Mouse (Mus musculus) limb, embryonic 12.5 days (tissue): ENCODE measurements at regions not wholly inside any gene's neighbourhood (a gene's known extent, or its start where the extent isn't known, plus 50 kb on each side); places are given as distances from the start of the nearest gene placed in this dataset.
"Not testable (repeated sequence)": the region's sequence is repeated elsewhere in the genome, so short reads cannot be mapped to it uniquely, and the experiment has no call there.

Source experiments
- ATAC-seq: fragments of 200-750 bp; cut with Nextera tagmentation; 2 replicates; pipeline ENCODE4 v1.8.0; 2017; ENCODE audit warnings: low read depth, moderate TSS enrichment; ENCODE audit not compliant: insufficient number of reproducible peaks, insufficient read depth, low FRiP score, low TSS enrichment
- H3K27ac ChIP-seq: fragments of 300-500 bp; sonication (generic); 2 replicates; pipeline ENCODE4 v1.5.1; 2016; ENCODE audit warnings: mild to moderate bottlenecking, moderate library complexity
- H3K27me3 ChIP-seq: fragments of 300-500 bp; sonication (generic); 2 replicates; pipeline ENCODE4 v1.6.1; 2016; ENCODE audit warnings: mild to moderate bottlenecking, moderate library complexity
- H3K36me3 ChIP-seq: fragments of 300-500 bp; sonication (generic); 2 replicates; pipeline ENCODE4 v1.6.1; 2016; ENCODE audit warnings: mild to moderate bottlenecking, moderate library complexity
- H3K4me1 ChIP-seq: fragments of 300-500 bp; sonication (generic); replicated peaks from 2 replicates; pipeline ENCODE4 v1.6.1; 2016
- H3K4me2 ChIP-seq: fragments of 300-500 bp; sonication (generic); 2 replicates; pipeline ENCODE4 v1.6.1; 2016; ENCODE audit warnings: mild to moderate bottlenecking, moderate library complexity
- H3K4me3 ChIP-seq: fragments of 300-500 bp; sonication (generic); replicated peaks from 2 replicates; pipeline ENCODE4 v1.5.1; 2016; ENCODE audit warnings: mild to moderate bottlenecking
- H3K9ac ChIP-seq: fragments of 300-500 bp; sonication (generic); replicated peaks from 2 replicates; pipeline ENCODE4 v1.6.1; 2016; ENCODE audit warnings: mild to moderate bottlenecking, moderate library complexity
- H3K9me3 ChIP-seq: fragments of 300-500 bp; sonication (generic); 2 replicates; pipeline ENCODE4 v1.6.1; 2016; ENCODE audit warnings: mild to moderate bottlenecking, moderate library complexity
- WGBS: fragments of 180-500 bp; shearing (Covaris S2); methylation state at CpG from one replicate; pipeline ENCODE4 v1.1.7; 2016; 5-methylcytosine and 5-hydroxymethylcytosine counted together

GRCm38 (mm10) chr7:83459520-83459919, 125.2 kb upstream of the Tmc3 start:
- Histone ChIP-seq H3K4me1 (peaks cover 28% of the 10 kb centered on the region), H3K4me3 (no peak overlapping the region), H3K4me2 (no peak overlapping the region), H3K9me3 (peaks cover 6% of the 10 kb centered on the region; the same call in 1 of the 2 replicates), H3K27ac (peak overlapping the region; percentile 94), H3K36me3 (no peaks in the 10 kb centered on the region), H3K9ac (no peak overlapping the region), H3K27me3 (no peaks in the 10 kb centered on the region)
- WGBS: 6% methylated on average over 3 of the region's 3 CpGs
- 0 out of 2 replicates have a peak, but pooled peaks have one; percentile 59 for ATAC-seq

- ATAC-seq: no peak
- Histone ChIP-seq H3K9ac (no peak overlapping the region), H3K36me3 (no peaks in the 10 kb centered on the region), H3K4me3 (no peak overlapping the region), H3K9me3 (0 out of 2 replicates have a peak, but pooled peaks cover 3% of the 10 kb centered on the region), H3K4me2 (no peak overlapping the region), H3K27ac (no peak overlapping the region), H3K4me1 (peaks cover 4% of the 10 kb centered on the region), H3K27me3 (no peaks in the 10 kb centered on the region)
- 78% methylated on average over 8 of the region's 8 CpGs for WGBS
Measured at GRCm38 (mm10) chr7:83467006-83467405, 117.7 kb upstream of the Tmc3 start.

DNA sequence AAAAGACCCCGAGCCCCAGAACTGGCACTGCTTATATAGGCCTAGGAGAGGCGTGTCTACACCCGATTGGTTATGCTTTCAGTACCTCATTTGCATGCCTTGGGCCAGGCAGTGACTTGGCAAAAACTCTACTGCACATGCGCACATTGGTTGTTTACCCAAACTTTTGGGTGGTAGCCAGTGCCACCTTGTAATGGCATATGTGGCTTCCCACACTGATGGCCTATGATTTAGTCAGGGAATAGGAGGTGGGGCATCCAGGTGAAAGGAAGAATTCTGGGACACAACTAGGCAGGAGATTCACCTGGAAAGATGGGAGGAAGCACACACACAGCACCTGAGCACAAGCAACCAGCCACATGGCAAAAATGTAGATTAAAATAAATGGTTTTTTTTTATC, 114.9 kb upstream of the Tmc3 start:
- not testable (repeated sequence) for H3K27me3 ChIP-seq, H3K9me3 ChIP-seq, H3K36me3 ChIP-seq, H3K4me1 ChIP-seq, H3K27ac ChIP-seq, H3K9ac ChIP-seq, ATAC-seq, H3K4me2 ChIP-seq, H3K4me3 ChIP-seq
- WGBS: 92% methylated on average over 4 of the region's 4 CpGs

GRCm38 (mm10) chr7:83471111-83471510, 113.6 kb upstream of the Tmc3 start:
- 64% methylated on average over 2 of the region's 2 CpGs for WGBS
- Histone ChIP-seq H3K9ac (no peak overlapping the region), H3K36me3 (no peaks in the 10 kb centered on the region), H3K4me1 (peaks cover 20% of the 10 kb centered on the region), H3K27ac (no peak overlapping the region), H3K27me3 (no peaks in the 10 kb centered on the region), H3K4me2 (no peak overlapping the region), H3K9me3 (0 out of 2 replicates have a peak, but pooled peaks cover 3% of the 10 kb centered on the region), H3K4me3 (no peak overlapping the region)
- no peak for ATAC-seq

DNA sequence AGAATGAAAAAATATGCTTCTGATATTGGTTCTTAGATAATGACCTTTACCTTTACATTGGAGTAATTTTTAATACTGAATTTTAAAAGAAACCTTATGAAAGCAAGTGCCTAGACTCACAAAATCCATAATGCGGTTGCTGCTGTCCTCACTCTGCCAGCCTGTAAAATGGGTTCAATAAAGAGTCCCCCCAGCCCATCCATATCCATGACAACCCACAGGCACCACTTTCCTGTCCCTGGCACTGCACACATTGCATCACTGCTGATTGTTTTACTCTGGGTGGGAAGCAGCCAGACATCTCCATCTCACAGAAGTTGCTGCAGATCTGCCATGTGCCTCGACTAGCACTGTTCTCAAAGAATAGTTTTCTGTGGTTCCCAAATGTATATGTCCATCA, 110.3 kb upstream of the Tmc3 start:
- Histone ChIP-seq H3K27me3 (no peaks in the 10 kb centered on the region), H3K27ac (peak overlapping the region; percentile 95), H3K4me2 (no peak overlapping the region), H3K4me1 (peaks cover 49% of the 10 kb centered on the region), H3K9me3 (0 out of 2 replicates have a peak, but pooled peaks cover 3% of the 10 kb centered on the region), H3K36me3 (no peaks in the 10 kb centered on the region), H3K9ac (no peak overlapping the region), H3K4me3 (no peak overlapping the region)
- 91% methylated on average over 2 of the region's 2 CpGs for WGBS
- no peak for ATAC-seq

GRCm38 (mm10) chr7:83474986-83475385, 109.7 kb upstream of the Tmc3 start:
- no peaks in the 10 kb centered on the region for H3K36me3 ChIP-seq
- WGBS: 64% methylated on average over 3 of the region's 3 CpGs
- H3K4me2 ChIP-seq: peak overlapping the region; percentile 22
- ATAC-seq: no peak
- no peak overlapping the region for H3K4me3 ChIP-seq
- H3K4me1 ChIP-seq: peaks cover 49% of the 10 kb centered on the region
- no peak overlapping the region for H3K9ac ChIP-seq
- H3K9me3 ChIP-seq: no peaks in the 10 kb centered on the region
- peak overlapping the region; percentile 95 for H3K27ac ChIP-seq
- no peaks in the 10 kb centered on the region for H3K27me3 ChIP-seq

DNA sequence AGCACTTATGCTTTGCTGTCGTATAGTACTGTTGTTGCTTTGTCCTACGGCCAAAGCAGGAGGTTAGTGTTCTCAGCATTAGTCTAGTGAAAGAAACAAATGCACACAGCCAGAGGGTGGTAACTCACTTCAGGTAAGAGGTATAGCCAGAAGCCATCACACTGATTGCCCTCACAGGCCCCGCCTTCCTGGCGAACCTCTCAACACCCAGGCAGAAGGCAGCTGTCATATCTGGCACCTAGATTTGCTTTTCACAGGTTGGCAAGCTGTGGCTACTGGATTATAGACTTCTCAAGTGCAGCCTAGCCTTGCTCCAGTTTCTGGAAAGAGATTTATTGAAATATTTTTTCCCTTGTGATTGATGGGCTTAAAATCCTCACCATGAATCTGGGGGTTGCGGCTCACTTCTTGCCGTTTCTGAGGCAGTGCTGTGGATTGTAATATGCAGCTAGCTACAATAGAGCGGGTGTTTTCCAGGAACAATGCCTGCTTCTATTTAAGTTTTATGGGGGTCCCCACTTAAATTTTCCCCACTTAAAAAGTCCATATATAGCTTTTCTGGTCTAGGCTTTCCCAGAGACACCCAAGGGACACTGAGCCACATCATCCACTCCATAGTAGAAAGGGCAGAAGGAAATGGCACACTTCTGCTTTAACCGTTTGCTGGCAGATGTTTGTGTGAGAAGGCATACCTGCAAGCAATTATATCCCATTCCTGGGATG, 109.1 kb upstream of the Tmc3 start:
- Histone ChIP-seq H3K27me3 (no peaks in the 10 kb centered on the region), H3K36me3 (no peaks in the 10 kb centered on the region), H3K9me3 (no peaks in the 10 kb centered on the region), H3K4me3 (no peak overlapping the region), H3K9ac (no peak overlapping the region), H3K4me2 (peak overlapping the region; percentile 22), H3K4me1 (peaks cover 49% of the 10 kb centered on the region), H3K27ac (peak overlapping the region; percentile 95)
- 41% methylated on average over 8 of the region's 8 CpGs for WGBS
- peak; percentile 71 for ATAC-seq

DNA sequence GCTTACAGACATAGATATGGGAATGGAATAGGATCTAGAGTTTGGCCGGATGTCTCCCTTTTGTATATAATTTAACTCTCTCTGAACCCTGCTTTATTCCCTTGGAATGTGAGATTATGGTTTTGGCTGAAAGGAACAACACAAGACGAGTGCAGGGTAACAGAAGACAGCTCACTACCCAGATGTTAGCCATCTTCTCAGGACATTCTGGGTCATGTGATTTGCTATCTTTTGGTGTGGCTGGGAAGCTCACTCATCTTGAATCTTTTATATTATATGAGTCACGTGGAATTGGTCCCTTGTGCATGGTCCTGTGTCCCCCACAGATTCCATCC, 108.6 kb upstream of the Tmc3 start:
- Histone ChIP-seq H3K27me3 (no peaks in the 10 kb centered on the region), H3K9ac (no peak overlapping the region), H3K27ac (peak overlapping the region; percentile 95), H3K4me3 (no peak overlapping the region), H3K36me3 (no peaks in the 10 kb centered on the region), H3K4me2 (no peak overlapping the region), H3K9me3 (no peaks in the 10 kb centered on the region), H3K4me1 (peaks cover 49% of the 10 kb centered on the region)
- WGBS: 37% methylated on average over 3 of the region's 3 CpGs
- ATAC-seq: peak; percentile 13; the same call in 1 of the 2 replicates

DNA sequence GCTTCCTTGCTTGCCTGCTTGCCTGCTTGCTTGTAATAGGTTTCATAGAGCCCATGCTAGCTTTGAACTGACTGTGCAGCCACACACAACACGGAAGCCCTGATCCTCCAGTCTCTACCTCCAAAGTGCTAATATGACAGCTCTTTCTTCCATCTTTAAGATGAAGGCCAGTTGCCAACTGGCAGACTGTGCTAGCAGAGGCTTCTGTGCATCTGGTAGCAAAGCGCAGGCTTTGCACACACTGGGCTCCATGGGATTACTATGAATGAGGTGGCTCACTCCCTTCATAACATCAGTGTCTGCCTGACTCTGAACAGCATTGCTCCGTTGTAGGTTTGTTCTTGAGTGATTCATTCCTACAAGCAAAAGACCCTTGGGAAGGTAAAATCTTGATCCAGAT, 107.9 kb upstream of the Tmc3 start:
- no peak overlapping the region for H3K4me3 ChIP-seq
- H3K27ac ChIP-seq: peak overlapping the region; percentile 95
- no peak for ATAC-seq
- no peak overlapping the region for H3K4me2 ChIP-seq
- peaks cover 55% of the 10 kb centered on the region for H3K4me1 ChIP-seq
- no peak overlapping the region for H3K9ac ChIP-seq
- no peaks in the 10 kb centered on the region for H3K9me3 ChIP-seq
- 81% methylated on average over 3 of the region's 3 CpGs for WGBS
- no peaks in the 10 kb centered on the region for H3K27me3 ChIP-seq
- H3K36me3 ChIP-seq: no peaks in the 10 kb centered on the region

DNA sequence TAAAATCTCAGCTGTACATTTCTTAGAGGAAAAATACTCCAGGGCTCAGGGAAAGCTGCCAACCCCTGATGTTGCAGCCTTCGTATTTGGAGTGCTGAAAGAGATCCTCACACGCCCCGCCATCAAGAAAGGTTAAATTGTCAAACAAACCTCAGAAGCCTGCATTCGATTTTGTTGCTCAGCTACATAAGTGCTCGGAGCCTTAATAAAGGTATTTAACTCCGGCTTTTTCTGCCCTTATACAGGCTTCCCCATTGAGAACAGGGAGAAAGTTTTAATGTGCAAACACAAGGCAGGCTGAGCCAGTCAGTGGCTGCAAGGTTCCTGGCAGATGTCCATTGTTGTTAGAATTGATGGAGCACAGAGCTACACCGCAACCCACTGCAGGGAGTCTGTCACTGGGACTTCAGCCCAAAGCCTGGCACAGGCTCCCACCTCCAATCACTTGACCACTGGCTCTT, 107.0 kb upstream of the Tmc3 start:
- H3K9me3 ChIP-seq: no peaks in the 10 kb centered on the region
- peaks cover 63% of the 10 kb centered on the region for H3K4me1 ChIP-seq
- 22% methylated on average over 7 of the region's 7 CpGs for WGBS
- H3K36me3 ChIP-seq: no peaks in the 10 kb centered on the region
- H3K4me3 ChIP-seq: no peak overlapping the region
- no peak overlapping the region for H3K9ac ChIP-seq
- ATAC-seq: peak; percentile 63; the same call in 1 of the 2 replicates
- peak overlapping the region; percentile 23; the same call in 1 of the 2 replicates for H3K4me2 ChIP-seq
- peak overlapping the region; percentile 94 for H3K27ac ChIP-seq
- H3K27me3 ChIP-seq: no peaks in the 10 kb centered on the region

- H3K4me1 ChIP-seq: peaks cover 48% of the 10 kb centered on the region
- no peak for ATAC-seq
- H3K9ac ChIP-seq: no peak overlapping the region
- no peak overlapping the region for H3K4me3 ChIP-seq
- 0 out of 2 replicates have a peak overlapping the region, but pooled peaks have one; percentile 45 for H3K27ac ChIP-seq
- no peaks in the 10 kb centered on the region for H3K36me3 ChIP-seq
- no peaks in the 10 kb centered on the region for H3K27me3 ChIP-seq
- no peak overlapping the region for H3K4me2 ChIP-seq
- no peaks in the 10 kb centered on the region for H3K9me3 ChIP-seq
Measured at GRCm38 (mm10) chr7:83481655-83482054, 103.1 kb upstream of the Tmc3 start.

DNA sequence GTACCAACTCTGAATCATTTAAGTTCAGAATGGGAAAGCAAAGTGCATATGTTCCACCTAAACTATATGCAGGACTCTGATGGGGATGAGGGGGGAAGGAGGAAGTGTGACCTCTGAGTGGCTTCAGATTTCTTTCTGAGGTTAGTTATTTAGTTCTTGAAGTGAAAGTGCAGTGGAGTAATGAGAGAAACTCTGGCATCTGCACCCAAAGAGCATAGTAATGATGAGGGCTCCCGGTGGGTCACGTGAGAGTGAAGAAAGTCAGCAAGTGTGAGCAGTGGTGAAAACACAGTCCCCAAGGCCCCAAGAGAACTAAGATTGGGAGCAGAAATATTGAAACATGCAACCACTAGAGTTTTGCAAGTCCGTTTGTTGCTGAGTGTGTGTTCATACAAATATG, 102.5 kb upstream of the Tmc3 start:
- Histone ChIP-seq H3K27ac (peak overlapping the region; percentile 24; the same call in 1 of the 2 replicates), H3K9ac (no peak overlapping the region), H3K4me2 (no peak overlapping the region), H3K9me3 (no peaks in the 10 kb centered on the region), H3K4me3 (no peak overlapping the region), H3K4me1 (peaks cover 42% of the 10 kb centered on the region), H3K36me3 (no peaks in the 10 kb centered on the region), H3K27me3 (no peaks in the 10 kb centered on the region)
- WGBS: 43% methylated on average over 3 of the region's 3 CpGs
- no peak for ATAC-seq
